Mouse (Mus musculus): ENCODE data around the gene Stxbp6.

Stxbp6 gene

GRCm38 (mm10) chr12:44906001-44906400 is 168.5 kb downstream of the Stxbp6 start:
- no peak for DNase-seq

- no peak for DNase-seq
Measured at GRCm38 (mm10) chr12:44903205-44903732, 171.2 kb downstream of the Stxbp6 start.

GRCm38 (mm10) chr12:44899173-44899870 is 175.2 kb downstream of the Stxbp6 start:
- DNase-seq = no peak

- no peak for DNase-seq
Measured at GRCm38 (mm10) chr12:44896460-44896859, 178.0 kb downstream of the Stxbp6 start.

DNA sequence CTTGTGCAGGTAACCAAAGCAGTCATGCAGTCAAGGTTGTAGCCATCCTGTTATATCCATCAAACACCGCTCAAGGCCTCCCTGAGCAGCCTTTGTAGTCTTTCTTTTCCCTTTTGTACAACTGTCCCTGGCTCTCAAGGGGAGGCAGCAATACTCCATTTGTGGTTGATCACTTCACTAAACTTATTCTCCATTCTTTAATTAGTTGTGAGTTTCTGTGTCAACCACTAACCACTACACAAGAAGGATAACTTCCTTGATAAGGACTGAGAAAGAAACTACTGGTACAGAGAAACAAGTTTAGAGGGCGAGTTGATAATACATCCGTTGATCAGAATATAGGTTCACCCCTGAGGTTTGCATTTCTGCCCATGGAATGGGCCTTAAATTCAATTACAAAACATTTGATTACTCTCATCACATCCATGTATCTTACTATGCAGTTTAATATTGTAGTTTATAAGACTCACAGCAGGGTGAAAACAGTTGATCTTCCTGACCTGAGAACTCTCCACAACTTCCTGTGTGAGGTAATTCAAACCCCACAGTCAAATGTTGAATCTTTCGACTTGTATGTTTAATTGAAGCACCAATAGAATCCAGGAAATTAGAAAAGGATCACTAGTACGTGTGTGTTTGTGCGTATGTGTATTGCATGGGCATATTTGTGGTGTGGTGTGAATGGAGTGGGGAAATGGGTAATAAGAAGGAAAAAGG is 184.7 kb downstream of the Stxbp6 start:
- no peak for DNase-seq

DNA sequence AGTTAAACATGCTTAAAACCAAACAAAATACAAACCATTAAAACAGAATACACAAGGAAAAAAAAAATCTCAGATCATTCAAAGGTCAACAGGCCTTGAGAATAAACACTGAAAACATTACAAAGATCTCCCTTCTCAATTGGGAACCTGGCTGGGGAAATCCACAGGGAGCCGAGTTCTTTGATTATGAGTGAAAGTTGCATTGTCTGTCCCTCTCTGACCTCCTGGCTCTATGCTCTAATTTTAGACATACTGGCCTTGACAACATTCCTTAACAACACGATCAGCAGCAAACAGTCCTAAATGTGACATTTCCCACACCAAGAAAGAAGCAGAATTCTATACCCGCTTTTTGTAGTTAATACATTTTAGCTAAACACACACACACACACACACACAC is 187.7 kb downstream of the Stxbp6 start:
- no peak for DNase-seq

- DNase-seq = no peak
Measured at GRCm38 (mm10) chr12:44872697-44873096, 201.8 kb downstream of the Stxbp6 start.

- no peak for DNase-seq
Measured at GRCm38 (mm10) chr12:44865442-44865841, 209.1 kb downstream of the Stxbp6 start.

DNA sequence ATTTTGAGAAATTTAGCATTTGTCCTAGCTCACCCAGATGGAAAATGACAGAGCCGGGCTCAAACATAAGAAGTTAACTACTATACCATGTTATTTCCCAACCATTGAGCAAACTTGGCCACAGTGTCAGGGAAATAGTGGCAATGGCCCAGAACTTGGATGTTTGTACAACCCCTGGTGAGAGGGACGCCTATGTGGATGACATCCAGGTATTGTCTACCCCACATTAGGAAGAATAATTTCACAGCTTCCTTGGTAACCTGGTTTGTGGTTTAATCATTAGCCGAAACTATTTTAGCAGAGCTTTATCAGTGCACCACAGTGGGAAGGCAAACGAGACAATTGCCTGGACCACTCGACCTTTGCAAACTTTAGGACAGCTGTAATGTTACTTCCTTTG is 215.1 kb downstream of the Stxbp6 start:
- DNase-seq = no peak

- DNase-seq = no peak
Measured at GRCm38 (mm10) chr12:44858110-44858885, 216.2 kb downstream of the Stxbp6 start.

- no peak for DNase-seq
Measured at GRCm38 (mm10) chr12:44852024-44852423, 222.5 kb downstream of the Stxbp6 start.

- DNase-seq = no peak
Measured at GRCm38 (mm10) chr12:44850516-44850915, 224.0 kb downstream of the Stxbp6 start.

GRCm38 (mm10) chr12:44848483-44849221 is 225.9 kb downstream of the Stxbp6 start:
- no peak for DNase-seq

- no peak for DNase-seq
Measured at GRCm38 (mm10) chr12:44840585-44840984, 233.9 kb downstream of the Stxbp6 start.

DNA sequence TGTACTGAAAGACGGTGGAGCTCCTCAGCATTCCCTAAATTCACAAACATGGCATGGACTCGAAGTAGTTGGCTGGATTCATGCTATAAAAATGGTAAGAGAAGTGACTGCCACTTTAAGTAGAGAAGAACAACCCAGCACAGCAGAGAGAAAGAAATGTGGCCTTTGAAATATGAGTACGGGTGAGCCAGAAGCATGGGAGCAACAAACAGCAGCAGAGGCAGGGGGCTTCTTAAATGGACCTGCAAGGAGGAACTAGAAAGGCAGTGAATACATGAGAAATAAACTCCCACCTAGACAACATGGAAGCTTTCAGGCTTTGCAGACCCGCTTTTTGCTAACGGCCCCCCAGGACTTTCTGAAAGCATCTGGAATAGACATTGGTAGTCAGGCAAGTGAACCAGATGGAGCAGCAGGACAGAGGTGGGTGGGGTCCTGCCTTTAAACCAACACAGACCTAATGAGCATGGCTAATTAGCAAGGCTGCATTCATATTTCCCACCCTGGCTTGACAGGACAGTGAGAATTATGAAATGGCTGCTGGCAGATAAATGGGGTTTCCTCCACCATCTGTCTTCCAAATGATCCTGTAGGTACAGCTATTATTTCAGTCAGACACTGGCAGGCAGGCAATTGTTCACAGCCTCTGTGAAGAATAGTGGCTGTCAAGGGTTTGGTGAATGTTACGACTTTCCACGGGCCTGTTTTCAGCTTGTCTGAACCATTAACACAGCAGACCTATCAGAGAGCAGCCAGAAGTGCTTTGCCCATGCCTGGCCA is 234.7 kb downstream of the Stxbp6 start:
- DNase-seq = no peak

GRCm38 (mm10) chr12:44835879-44836467 is 238.5 kb downstream of the Stxbp6 start:
- no peak for DNase-seq

GRCm38 (mm10) chr12:44811895-44812294 is 262.6 kb downstream of the Stxbp6 start:
- no peak for DNase-seq

DNA sequence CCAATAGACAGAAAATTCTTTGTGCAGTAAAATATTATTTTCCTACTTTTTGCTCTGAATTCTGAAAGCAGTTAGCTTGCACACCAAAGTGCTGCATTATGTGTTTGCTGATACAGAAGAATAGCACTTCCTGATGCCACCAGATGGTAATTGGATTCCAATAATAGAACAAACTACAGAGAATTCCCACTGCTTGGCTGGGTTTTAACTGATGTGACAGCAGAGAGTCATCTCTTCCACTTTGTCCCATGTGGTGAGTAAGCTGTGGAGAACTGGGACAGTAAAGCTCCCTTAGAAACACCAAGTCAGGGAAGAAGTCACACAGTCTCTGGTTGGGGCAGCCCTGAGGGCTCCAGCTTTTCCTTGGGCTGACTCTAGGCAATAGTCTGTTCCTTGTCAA is 270.3 kb downstream of the Stxbp6 start:
- DNase-seq = no peak
